Mouse (Mus musculus) erythroid progenitor cell, adult 5-6 weeks (primary cell): ENCODE results near the gene Trim26. TPM values are rescaled to one million over a fixed set of nuclear protein-coding genes. Genes with fewer than 3 reads are reported as not detected.
A peak's percentile ranks its signal among the peaks of the same experiment; 100 is the strongest.
"Not testable (repeated sequence)": the region's sequence is repeated elsewhere in the genome, so short reads cannot be mapped to it uniquely, and the experiment has no call there.

ENCODE experiments used
- ATAC-seq: replicated peaks from 2 replicates; pipeline ENCODE4 v1.8.0; 2016; ENCODE audit warnings: moderate number of reproducible peaks, mild to moderate bottlenecking, moderate TSS enrichment, inconsistent platforms; ENCODE audit not compliant: poor library complexity, low FRiP score, severe bottlenecking
- total RNA-seq, 2 experiments: library from RNA; stranded (forward) in 1 of 2; stranded (reverse) in 1 of 2; fragments of 150-400 nt in 1 of 2; fragments of 186-747, 209-891 nt in 1 of 2; gene quantifications; 2 replicates each; pipeline versions ENCODE4 v1.2.3 to v1.2.4; 2015 to 2017; ENCODE audit warnings: low replicate concordance in 2 of 2

The Trim26 gene
- total RNA-seq, 2 experiments from 2014 or later = 13.9 to 46.5 TPM

DNA sequence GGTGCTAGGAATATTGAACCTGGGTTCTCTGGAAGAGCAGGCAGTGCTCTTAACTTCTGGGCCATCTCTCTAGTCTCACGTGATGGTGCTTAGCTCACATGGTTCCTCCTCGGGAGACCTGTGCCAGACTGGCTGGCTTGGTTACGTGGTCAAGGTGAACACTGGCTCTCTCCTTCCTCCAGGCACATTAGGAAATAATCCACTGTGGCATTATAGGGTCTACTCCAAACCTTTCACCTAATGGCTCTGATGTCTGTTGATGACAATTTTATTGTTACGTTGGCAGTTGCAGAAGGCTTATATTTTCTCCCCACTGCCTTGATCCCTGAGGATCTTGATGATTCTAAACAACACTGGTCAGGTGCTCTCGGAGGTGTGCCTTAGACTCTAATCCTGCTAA lies 12.0 kb downstream of the Trim26 start:
- no peak for ATAC-seq

DNA sequence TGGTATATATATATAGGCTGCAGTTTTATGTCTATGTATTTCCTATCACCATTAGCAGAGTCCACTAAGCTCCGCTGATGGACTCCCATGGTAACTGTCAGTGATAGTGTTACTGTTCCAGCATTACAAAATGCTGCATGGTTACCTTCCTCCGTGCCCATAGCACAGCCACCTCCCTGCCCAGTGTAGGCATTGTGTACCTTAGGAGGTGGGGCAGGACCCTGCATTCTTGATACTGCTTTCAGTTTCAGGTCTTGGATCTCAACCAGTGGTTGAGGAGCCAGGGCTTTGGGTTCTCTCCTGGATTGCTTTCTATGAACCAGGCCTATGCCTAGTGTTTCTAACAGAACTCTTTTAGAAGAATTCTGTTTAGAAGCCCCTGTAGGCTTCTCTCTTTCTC lies 13.1 kb downstream of the Trim26 start:
- ATAC-seq = no peak

DNA sequence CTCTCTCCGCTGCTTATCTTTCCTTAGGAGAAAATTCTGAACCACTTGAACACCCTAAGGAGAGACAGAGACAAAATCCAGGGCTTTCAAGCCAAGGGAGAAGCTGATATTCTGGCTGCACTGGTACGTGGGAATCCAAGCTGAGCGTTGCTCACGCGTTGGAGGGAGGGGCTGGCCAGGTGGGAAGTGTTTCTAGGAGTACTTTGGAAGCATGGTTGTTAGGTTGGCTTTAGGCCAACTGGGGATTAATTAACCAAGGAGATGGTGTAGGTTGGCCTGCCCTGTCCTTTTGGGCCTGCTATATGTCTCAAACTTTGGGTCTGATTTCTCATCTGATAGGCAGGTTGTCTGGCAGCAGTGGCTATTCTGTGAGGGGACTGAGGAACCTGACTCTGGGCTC lies 14.3 kb downstream of the Trim26 start:
- no peak for ATAC-seq

DNA sequence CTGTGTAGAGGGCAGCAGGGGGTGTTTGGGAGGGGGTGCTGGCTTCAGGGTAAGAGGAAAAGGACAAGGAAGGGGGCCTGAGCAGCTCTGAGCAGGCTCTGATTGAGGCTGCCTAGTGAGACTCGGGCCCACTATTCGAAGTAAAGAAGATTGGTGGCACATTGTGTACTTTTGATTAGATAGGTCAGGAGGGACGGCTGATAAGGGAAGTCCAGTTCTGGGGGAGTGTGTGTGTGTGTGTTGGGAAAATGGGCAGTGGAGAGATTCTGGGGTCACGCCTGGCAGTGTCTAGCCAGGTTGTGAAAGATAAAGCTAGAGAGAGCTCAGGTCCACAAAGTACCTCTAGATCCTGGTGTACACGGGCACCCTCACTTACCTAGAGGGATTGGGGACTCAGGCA lies 14.7 kb downstream of the Trim26 start:
- no peak for ATAC-seq

DNA sequence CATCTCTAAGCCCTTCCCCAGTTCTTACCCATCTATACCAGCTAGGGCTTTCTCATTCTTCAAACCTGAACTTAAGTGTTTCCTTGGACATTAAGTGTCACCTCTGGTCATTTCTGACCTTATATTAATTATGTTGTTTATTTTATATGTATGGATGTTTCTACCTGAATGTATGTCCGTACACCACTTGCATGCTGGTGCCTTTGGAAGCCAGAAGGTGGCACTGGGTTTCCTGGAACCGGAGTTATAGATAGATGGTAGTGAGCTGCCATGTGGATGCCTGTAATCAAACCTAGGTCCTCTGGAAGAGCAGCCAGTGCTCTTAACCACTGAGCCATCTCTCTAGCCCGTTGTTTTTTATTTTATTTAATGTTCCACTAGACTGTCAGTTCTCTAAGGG lies 18.6 kb downstream of the Trim26 start:
- ATAC-seq = peak; percentile 56; the same call in 1 of the 2 replicates

DNA sequence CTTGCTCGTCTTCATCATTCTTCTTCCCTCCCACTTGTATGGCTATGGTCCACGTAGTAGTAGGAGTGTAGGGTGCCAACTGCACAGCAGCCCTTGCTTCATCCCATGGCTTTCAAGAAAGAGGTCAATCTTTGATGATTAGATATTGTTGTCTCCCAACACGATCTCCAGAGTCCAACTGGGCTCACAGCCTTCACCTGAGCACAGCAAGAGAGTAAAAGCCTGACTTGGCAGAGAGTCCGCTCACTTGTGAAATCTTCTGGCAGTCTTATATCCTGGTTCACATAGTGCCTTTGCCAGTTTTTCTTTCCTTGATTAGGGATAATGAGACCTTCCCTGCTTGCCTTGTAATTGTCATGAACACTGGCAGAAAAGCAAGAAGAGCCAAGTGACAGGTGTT lies 19.3 kb downstream of the Trim26 start:
- no peak for ATAC-seq

DNA sequence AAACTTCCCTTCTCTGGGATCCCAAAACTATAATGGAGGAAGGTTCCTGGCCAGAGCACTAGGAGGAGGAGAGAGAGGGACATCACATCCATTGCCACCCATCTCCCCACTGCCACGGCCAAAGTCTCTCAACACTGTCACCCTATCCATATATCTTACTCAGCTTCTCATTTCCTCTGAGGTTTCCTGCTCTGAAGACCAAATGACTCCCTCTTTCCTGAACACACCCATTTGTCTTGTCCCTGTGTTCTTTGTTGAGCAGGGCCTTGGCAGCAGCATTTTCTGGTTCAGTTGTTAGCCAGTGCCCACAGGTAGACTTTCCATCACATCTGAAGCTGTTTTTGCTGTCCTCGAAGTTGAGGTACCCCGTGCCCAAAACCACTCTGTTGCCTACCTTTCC lies 21.2 kb downstream of the Trim26 start:
- no peak for ATAC-seq

DNA sequence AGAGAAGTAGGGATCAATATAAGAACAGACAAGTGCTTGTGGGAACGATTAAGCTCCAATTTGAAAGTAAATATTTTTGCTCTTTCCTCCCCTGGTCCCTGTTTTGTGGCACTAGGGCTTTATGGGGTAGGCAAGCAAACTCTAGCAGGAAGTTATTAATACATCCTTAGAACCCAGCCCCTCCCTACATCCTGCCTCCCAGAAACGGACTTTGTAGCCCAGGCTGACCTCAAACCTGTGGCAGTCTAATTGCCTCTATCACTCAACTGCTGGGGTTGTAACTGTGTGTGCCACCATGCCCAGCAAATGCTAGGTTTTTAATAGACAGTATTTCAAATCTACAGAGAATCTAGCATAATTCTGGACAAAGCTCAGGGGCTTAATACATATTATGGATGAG lies 24.7 kb downstream of the Trim26 start:
- ATAC-seq = no peak

DNA sequence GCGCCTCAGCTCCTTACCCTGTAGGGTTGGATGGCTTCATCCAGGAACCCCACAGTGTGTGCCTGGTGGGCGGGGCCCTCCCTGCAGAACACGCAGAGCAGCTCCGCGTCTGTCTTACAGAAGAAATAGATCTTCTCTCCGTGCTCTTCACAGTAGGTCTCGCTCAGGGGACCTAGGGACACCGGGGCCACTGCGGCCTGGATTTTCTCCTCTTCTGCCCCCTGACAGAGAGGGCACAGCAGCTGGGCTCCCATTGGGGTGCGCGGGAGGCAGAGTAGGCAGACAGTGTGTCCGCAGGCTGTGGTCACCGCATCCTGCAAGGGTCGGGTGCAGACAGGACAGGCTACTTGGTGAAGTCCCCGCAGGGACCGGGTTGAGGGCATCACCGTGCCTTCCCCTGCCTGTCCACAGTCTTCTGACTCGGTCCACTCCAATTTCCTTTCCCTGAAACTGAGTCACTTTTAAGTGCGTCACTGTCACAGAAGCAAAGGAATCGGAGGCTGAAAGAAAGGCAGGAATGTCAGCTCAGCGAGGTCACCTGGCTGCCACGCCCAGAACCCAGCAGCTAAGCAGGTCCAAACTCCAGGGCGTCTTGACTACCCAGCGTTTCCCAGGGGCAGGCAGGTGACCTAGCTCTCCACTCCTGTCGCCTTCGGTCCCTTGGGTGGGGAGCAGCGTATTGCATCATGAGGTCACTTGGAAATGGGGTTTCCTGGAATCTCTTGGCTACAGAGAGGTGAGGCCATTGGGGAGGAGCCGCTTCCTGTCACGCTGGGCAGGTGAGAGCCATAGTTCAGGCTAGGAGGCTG lies 30.0 kb downstream of the Trim26 start, which contains the start of gene Trim15:
Trim15 (minus strand) TSS at position 492 of the 809 bp plus-strand sequence.
- peak; percentile 28 for ATAC-seq

DNA sequence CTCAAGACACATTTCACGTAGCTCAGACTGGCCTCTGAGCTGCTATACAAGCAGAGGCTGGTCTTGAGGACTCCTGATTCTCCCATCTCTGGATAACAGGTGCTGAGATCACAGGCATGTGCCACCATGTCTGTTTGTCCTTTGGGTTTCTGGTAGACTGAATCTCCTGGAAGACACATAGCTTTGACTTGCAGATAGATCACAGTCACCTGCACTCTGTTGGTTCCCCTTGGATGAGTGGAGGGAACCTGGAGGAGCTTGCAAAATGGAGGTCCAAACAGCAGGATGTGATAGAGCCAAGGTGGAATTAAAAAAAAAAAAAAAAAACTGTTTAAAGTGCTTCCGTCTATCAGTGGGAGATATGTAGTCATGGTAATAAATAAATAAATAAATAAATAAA lies 31.9 kb downstream of the Trim26 start:
- no peak for ATAC-seq

DNA sequence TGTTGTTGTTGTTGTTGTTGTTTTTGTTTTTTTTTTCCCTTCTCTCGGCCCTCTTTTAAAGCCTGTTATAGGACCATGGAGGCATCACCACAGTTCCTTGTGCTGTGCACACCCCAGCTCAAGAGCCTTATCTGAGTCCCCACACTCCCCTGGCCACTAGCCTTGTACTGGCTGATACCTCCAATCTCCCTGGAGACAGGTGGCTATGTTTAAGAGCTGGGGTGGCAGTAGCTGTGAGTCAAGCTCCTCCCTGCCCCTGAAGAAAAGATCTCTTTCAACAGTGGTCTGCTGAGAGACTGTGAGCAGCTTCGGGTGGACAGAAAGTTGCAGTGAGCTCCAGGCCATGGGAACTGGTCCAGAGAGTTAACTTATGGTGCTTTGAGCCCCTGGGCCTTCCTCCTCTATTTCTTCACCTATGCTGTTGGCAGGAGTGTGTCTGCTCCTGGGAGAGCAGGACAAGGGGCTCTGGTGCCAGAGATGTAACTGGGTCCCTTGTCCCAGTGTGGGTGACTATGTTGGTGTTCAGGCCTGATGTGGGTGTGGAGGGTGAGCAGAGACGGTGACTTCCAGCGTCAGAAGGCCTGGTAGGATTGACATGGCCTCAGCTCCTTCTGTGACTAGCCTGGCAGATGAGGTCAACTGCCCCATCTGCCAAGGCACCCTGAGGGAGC lies 32.5 kb downstream of the Trim26 start, which contains the start of gene Trim10:
Trim10 (plus strand) TSS at position 291 of the 671 bp plus-strand sequence.
- peak; percentile 86 for ATAC-seq

DNA sequence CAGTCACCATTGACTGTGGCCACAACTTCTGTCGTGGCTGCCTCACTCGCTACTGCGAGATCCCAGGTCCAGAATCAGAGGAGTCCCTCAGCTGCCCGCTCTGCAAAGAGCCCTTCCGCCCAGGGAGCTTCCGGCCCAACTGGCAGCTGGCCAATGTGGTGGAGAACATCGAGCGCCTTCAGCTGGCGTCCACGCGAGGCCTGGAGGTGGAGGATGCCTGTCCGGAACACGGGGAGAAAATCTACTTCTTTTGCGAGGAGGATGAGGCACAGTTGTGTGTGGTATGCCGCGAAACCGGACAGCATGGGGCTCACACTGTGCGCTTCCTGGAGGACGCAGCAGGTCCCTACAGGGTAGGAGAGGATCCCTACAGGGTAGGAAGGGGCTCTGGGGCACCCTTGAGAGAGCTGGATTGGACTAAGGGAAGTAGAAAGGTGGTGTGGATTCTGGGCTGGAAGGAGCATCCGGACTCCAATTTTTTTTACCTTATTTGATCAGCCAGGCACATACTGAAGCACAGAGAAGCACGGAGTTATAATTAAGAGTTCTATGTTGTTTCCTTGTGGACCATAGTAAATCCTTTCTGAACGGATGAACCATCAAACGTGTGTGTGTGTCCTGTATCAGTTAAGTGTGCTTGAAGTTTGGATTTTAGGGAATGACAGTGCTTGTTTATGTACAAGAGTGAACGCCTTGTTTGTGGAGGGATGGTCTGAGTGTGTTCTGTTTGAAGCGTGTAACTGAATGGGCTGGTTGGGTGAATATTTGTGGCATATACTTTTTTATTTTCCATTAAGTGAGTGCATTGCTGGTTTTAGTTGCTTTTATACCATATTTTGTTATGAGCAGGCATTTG lies 33.2 kb downstream of the Trim26 start:
- ATAC-seq = peak; percentile 66

DNA sequence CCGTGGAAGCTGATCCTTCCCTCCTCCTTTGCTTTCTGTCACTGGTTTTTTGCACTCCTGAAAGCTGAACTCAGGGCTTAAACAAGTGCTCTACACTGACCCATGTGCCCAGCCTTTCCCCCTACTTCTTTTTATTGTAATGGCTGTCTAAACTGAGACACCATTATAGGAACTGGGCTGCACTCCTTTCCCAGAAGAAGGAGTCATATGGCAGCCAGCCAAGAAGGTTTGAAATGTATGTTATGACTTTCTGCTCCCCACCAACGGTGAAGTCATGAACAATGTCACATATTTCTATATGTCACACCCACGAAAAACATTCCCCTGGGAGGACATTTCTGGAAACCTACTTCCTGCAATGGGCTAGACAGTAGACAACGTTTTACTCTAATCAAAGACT lies 37.7 kb downstream of the Trim26 start:
- no peak for ATAC-seq

DNA sequence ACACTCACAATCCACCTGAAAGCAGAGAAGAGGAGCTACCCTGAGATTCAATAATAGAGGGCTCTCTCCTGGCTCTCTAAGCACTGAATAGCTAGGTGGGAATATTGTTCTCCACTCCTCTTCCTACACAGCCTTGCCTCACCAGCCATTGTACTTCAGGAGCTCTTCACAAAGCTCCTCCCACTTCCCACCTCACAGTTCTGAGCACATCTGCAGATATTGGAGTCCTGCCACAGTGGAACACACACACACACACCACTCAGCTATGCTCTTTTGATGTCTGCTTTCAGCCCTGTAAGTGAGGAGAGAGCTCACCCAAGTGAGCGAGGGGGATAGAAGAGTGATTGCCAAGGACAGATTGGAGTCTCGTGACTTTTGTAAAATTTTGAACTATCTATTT lies 46.4 kb downstream of the Trim26 start:
- ATAC-seq = no peak

DNA sequence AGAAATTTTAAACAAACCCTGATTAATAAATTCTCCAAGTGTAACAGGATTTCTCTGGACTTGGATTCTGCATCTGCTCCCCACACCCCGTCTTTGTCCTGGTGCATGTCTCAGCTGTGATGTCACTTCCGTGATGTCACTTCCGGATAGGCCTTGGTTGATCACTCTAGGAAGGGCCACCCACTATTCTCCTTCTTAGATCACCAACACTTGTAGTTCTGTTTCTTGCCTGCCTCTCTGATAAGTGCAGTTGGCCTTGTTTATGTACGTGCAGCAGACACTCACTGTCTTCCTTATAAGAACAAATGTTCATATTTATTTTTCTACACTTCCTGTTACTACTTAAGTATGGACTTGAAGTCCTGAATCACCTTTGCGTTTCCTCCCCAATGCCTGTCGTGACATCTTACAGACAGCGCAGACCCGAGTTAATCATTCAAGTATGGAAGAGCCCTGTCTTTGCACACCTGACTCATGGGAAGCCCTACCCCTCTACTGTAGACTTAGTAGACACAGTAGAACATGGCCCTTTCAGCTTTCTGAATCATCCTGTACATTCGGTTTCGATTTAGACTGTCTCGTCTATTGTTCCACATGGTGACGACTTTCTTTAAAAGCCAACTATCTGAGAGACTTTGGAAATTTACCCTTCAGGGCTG lies 48.3 kb downstream of the Trim26 start:
- ATAC-seq = no peak

DNA sequence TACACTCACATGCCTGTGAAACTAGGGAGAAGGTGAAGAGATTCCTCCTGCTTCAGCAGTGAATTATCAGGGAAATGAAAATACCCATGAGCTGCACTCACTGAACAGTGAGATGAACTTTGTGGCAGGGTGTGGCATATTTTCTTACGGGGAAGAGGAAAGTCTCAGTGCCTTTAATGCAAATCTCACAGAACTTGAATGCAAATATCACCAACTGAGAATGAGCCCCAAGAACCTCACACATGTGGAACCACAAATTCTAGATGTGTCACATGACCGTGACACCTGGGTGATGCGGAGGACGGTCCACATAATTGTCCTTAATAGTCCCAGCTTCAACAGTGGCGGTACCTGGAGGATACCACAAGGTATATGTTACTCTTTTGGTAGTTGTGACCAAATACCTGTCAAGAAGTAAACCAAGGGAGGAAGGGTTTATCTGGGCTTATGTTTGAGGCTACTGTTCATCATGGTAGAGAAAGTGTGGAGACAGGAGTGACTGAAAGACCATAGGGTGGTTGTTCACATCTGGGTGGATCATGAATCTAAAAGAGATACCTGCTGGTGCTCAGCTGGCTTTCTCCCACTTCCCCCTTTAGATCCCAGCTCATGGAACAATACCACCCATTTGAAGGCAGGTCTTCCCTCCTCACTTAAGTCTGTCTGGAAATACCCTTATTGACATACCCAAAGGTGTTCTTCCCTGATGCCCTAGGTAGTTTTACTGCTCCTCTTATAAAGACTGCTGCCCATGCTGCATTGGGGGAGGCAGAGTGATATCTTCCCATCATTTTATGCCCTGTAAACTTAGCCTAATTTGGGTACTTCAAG lies 53.4 kb downstream of the Trim26 start, which contains the start of gene Trim40:
Trim40 (minus strand) TSS at position 51 of the 831 bp plus-strand sequence.
- no peak for ATAC-seq

DNA sequence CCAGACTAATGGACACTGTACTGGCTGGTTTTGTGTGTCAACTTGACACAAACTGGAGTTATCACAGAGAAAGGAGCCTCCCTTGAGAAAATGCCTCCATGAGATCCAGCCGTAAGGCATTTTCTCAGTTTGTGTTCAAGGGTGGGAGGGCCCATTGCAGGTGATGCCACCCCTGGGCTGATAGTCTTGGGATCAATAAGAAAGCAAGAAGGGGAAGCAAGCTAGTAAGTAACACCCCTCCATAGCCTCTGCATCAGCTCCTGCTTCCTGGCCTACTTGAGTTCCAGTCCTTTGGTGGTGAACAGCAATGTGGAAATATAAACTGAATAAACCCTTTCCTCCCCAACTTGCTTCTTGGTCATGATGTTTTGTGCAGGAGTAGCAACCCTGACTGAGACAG lies 54.6 kb downstream of the Trim26 start:
- not testable (repeated sequence) for ATAC-seq

DNA sequence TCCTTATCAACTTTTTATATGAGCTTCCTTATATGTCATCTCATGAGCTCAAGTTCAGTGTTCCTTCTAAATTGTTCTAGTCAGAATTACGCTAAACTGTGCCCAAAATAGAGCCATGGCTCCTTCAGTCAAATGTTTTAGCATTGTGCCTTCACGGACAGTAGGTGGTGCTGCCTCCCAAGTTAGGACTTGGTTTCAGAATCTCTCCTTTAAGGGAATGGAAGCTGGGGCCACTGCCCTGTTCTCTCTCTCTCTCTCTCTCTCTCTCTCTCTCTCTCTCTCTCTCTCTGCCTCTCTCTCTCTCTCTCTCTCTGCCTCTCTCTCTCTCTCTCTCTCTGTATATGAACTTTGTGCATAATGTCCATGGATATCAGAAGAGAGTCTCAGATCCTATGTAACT lies 55.4 kb downstream of the Trim26 start:
- peak; percentile 88 for ATAC-seq

DNA sequence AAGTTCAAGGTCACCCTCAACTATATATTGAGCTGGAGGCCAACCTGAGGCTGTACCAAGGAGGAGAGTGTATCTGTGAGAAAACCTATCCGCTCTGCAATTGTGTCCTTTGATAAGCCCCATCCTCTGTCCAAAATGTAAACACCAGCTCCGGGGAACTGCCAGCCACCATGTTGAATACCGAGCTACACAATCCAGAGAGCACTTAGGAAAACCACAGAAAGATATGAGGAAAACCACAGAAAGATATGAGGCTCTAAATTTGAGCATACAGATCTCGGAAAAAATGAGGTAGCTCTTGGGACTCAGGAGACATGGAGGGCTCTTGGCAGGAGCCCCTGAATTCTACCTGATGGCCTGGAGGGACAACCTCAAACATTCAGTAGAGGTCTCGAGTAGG lies 56.5 kb downstream of the Trim26 start:
- ATAC-seq = no peak
